Mouse (Mus musculus): ENCODE results near the gene Clic4. TPM values are rescaled to one million over a fixed set of nuclear protein-coding genes. Genes with fewer than 3 reads are reported as not detected.
"Not testable (repeated sequence)": the region's sequence is repeated elsewhere in the genome, so short reads cannot be mapped to it uniquely, and the experiment has no call there.

The Clic4 gene
- polyA plus RNA-seq, 1 experiment from 2014 or later = 107 TPM

DNA sequence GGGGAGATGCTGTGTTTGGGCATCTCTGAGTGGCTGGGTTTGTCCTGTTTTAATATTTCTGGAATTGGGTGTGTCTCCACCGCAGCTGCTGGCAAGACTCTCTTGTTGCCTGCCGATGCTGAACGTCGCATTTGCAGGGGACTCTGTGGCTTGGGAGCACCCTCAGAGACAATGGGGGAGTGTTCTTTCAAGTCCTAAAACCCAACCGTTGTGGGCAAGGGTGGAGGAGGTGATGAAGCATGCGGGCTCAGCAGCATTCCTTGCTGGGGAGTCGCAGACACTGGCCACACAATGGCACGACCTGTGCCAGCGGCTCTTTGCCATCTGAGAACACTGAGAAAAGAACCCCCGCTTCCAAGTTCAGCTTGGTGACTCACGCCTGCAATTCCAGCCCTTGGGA is 81.0 kb downstream of the Clic4 start:
- WGBS = 77% methylated on average over 11 of the region's 11 CpGs
- Histone ChIP-seq H3K27me3 (replicated peaks; ENCODE audit: control insufficient read depth, insufficient read depth, low read length) (no peaks in the 10 kb centered on the region), H3K4me3 (ENCODE audit: low read depth, low read length) (no peak overlapping the region), H3K4me2 (ENCODE audit: low read length) (no peak overlapping the region), H3K9me3 (ENCODE audit: control insufficient read depth, low read length) (0 out of 2 replicates have a peak, but pooled peaks cover 4% of the 10 kb centered on the region), H3K4me1 (replicated peaks; ENCODE audit: control insufficient read depth, insufficient read depth, low read length) (no peaks in the 10 kb centered on the region), H3K27ac (ENCODE audit: low read depth) (no peak overlapping the region), H3K36me3 (ENCODE audit: control insufficient read depth, insufficient read depth, low read length) (no peaks in the 10 kb centered on the region), H3K9ac (ENCODE audit: low read length) (no peak overlapping the region)
- DNase-seq (ENCODE audit: low spot score) = no peak
- no peak for ATAC-seq (replicated peaks; ENCODE audit: low FRiP score, low TSS enrichment, low read depth)

DNA sequence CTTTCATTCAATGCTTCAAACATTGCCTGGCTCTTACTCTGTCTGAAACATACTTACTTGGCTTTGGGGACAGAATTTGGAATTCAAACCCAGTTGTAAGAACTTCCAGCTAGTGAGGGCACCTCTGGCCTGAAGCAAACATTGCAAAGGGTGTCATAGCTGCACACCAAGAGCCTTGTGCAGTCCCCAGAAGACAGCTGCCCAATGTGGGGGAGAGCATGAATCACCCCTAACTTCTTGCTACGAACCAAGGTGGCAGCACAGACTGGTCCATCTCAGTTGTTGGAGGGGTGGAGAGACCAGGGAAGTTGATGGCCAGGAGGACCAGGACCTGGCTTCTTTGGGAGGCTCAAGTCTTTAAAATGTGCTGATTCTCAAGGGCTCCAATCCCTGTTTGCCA is 81.4 kb downstream of the Clic4 start:
- Histone ChIP-seq H3K36me3 (ENCODE audit: control insufficient read depth, insufficient read depth, low read length) (no peaks in the 10 kb centered on the region), H3K27me3 (replicated peaks; ENCODE audit: control insufficient read depth, insufficient read depth, low read length) (no peaks in the 10 kb centered on the region), H3K9me3 (ENCODE audit: control insufficient read depth, low read length) (0 out of 2 replicates have a peak, but pooled peaks cover 4% of the 10 kb centered on the region), H3K4me3 (ENCODE audit: low read depth, low read length) (no peak overlapping the region), H3K9ac (ENCODE audit: low read length) (no peak overlapping the region), H3K4me1 (replicated peaks; ENCODE audit: control insufficient read depth, insufficient read depth, low read length) (no peaks in the 10 kb centered on the region), H3K27ac (ENCODE audit: low read depth) (no peak overlapping the region), H3K4me2 (ENCODE audit: low read length) (no peak overlapping the region)
- no peak for DNase-seq (ENCODE audit: low spot score)
- no peak for ATAC-seq (replicated peaks; ENCODE audit: low FRiP score, low TSS enrichment, low read depth)
- 71% methylated on average over 1 of the region's 1 CpGs for WGBS

DNA sequence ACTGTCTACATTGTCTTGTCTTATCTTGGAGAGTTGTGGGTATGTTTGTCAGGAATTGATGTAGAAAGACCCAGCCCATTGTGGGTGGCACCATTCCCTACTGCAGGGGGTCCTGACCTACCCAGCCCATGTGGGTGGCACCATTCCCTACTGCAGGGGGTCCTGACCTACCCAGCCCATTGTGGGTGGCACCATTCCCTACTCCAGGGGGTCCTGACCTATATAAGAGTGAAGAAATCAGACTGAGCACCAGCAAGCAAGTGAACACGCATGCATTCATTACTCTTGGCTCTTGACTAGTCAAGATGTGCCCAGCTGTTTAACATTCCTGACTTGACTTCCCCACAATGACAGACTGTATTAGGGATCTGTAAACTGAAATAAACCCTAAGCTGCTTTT is 82.2 kb downstream of the Clic4 start:
- Histone ChIP-seq H3K27me3 (replicated peaks; ENCODE audit: control insufficient read depth, insufficient read depth, low read length) (no peaks in the 10 kb centered on the region), H3K27ac (ENCODE audit: low read depth) (no peak overlapping the region), H3K4me3 (ENCODE audit: low read depth, low read length) (no peak overlapping the region), H3K9me3 (ENCODE audit: control insufficient read depth, low read length) (0 out of 2 replicates have a peak, but pooled peaks cover 4% of the 10 kb centered on the region), H3K4me2 (ENCODE audit: low read length) (no peak overlapping the region), H3K4me1 (replicated peaks; ENCODE audit: control insufficient read depth, insufficient read depth, low read length) (no peaks in the 10 kb centered on the region), H3K9ac (ENCODE audit: low read length) (no peak overlapping the region), H3K36me3 (ENCODE audit: control insufficient read depth, insufficient read depth, low read length) (no peaks in the 10 kb centered on the region)
- ATAC-seq (replicated peaks; ENCODE audit: low FRiP score, low TSS enrichment, low read depth) (no peak), DNase-seq (ENCODE audit: low spot score) (no peak)
- WGBS = 94% methylated on average over 1 of the region's 1 CpGs

DNA sequence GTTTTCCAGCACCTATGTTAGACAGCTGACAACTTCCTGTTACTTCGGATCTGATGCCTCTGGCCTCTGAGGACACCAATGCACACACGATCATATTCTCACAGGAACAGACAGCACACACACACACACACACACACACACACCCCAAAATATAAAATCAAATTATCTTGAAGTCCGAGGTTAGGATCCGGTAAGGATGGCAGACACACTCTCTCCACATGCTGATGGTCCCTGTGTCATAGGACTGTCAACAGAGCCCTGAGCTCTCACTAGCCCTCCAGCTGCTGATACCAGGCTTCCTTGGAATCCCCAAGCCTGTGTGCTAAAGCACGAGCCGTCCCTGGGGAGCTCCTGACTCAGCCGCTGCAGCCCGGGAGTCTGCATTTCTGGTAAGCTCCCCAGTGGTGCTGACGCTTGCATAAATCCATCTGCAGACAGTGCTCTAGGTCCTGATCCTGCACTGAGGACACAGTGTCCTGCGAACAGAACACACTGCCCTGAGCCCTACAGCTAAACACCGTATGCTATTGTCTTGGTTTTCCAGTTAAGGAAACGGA is 83.1 kb downstream of the Clic4 start:
- 76% methylated on average over 12 of the region's 12 CpGs for WGBS
- Histone ChIP-seq H3K27ac (ENCODE audit: low read depth) (no peak overlapping the region), H3K27me3 (replicated peaks; ENCODE audit: control insufficient read depth, insufficient read depth, low read length) (no peaks in the 10 kb centered on the region), H3K9ac (ENCODE audit: low read length) (no peak overlapping the region), H3K9me3 (ENCODE audit: control insufficient read depth, low read length) (no peaks in the 10 kb centered on the region), H3K4me1 (replicated peaks; ENCODE audit: control insufficient read depth, insufficient read depth, low read length) (no peaks in the 10 kb centered on the region), H3K4me2 (ENCODE audit: low read length) (no peak overlapping the region), H3K4me3 (ENCODE audit: low read depth, low read length) (no peak overlapping the region), H3K36me3 (ENCODE audit: control insufficient read depth, insufficient read depth, low read length) (no peaks in the 10 kb centered on the region)
- ATAC-seq (replicated peaks; ENCODE audit: low FRiP score, low TSS enrichment, low read depth) (no peak), DNase-seq (ENCODE audit: low spot score) (no peak)

DNA sequence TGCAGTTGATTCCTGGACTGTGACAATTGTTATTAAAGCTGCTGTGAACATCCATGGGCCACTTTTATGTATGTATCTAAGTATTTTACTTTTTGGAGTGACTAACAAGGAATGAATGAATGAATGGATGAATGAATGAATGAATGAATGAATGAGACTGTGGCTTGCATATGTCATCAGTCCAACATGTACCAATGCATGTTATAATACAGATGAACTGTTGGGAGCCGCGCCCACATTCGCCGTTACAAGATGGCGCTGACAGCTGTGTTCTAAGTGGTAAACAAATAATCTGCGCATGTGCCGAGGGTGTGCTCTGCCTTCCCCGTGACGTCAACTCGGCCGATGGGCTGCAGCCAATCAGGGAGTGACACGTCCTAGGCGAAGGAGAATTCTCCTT is 88.3 kb downstream of the Clic4 start:
- not testable (repeated sequence) for DNase-seq (ENCODE audit: low spot score); H3K27ac ChIP-seq (ENCODE audit: low read depth); ATAC-seq (replicated peaks; ENCODE audit: low FRiP score, low TSS enrichment, low read depth); H3K4me2 ChIP-seq (ENCODE audit: low read length); H3K27me3 ChIP-seq (replicated peaks; ENCODE audit: control insufficient read depth, insufficient read depth, low read length); H3K4me3 ChIP-seq (ENCODE audit: low read depth, low read length); H3K4me1 ChIP-seq (replicated peaks; ENCODE audit: control insufficient read depth, insufficient read depth, low read length); H3K9me3 ChIP-seq (ENCODE audit: control insufficient read depth, low read length); H3K9ac ChIP-seq (ENCODE audit: low read length); H3K36me3 ChIP-seq (ENCODE audit: control insufficient read depth, insufficient read depth, low read length)
- WGBS = 95% methylated on average over 5 of the region's 13 CpGs

DNA sequence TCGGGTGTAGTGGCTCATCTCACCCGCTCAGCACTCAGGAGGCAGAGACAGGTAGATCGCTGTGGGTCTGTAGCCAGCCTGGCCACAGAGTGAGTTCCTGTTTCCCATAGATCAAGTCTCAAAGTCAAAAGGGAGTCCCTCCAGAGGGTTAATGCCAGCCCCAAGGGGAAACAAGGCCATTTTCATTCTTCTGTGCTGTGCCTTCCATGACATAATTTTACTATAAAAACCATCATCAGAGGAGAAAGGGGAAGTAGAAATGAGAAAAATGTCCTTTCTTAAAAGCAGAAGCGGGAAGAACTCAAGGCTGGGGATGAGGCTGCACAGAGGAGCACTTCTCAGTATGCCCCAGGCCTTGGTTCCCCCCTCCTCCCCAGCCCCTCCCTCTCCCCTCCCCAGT is 90.8 kb downstream of the Clic4 start:
- ATAC-seq (replicated peaks; ENCODE audit: low FRiP score, low TSS enrichment, low read depth) (no peak), DNase-seq (ENCODE audit: low spot score) (no peak)
- H3K4me1 ChIP-seq (replicated peaks; ENCODE audit: control insufficient read depth, insufficient read depth, low read length) = no peaks in the 10 kb centered on the region; the same call in 1 of the 2 replicates
- H3K27me3 ChIP-seq (replicated peaks; ENCODE audit: control insufficient read depth, insufficient read depth, low read length) = no peaks in the 10 kb centered on the region
- no peaks in the 10 kb centered on the region for H3K9me3 ChIP-seq (ENCODE audit: control insufficient read depth, low read length)
- no peak overlapping the region for H3K27ac ChIP-seq (ENCODE audit: low read depth)
- no peak overlapping the region for H3K9ac ChIP-seq (ENCODE audit: low read length)
- WGBS = 82% methylated on average over 4 of the region's 4 CpGs
- H3K4me2 ChIP-seq (ENCODE audit: low read length) = no peak overlapping the region
- no peaks in the 10 kb centered on the region for H3K36me3 ChIP-seq (ENCODE audit: control insufficient read depth, insufficient read depth, low read length)
- H3K4me3 ChIP-seq (ENCODE audit: low read depth, low read length) = no peak overlapping the region

DNA sequence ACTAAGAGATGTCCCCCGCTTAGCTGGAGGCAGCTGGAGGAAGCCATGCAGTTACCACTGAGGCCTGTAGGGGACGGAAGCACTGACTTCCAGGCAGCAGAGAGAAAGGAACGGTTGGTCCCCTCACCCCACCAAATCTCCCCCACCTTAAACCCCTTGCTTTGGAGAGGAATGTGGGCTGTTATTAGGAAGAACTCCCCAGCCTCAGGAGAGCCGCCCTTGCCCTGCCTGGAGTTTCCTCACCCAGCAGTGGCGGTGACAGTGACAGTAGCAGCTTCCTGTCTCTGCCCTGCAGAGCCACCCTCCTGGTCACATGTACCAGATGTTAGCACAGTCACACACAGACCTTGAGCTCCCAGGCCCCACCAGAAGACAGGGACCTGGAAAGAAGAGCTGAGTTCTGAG is 93.5 kb downstream of the Clic4 start:
- no peaks in the 10 kb centered on the region for H3K9me3 ChIP-seq (ENCODE audit: control insufficient read depth, low read length)
- peaks cover 12% of the 10 kb centered on the region; the same call in 1 of the 2 replicates for H3K27me3 ChIP-seq (replicated peaks; ENCODE audit: control insufficient read depth, insufficient read depth, low read length)
- H3K4me3 ChIP-seq (ENCODE audit: low read depth, low read length) = no peak overlapping the region
- ATAC-seq (replicated peaks; ENCODE audit: low FRiP score, low TSS enrichment, low read depth) (no peak), DNase-seq (ENCODE audit: low spot score) (no peak)
- WGBS = 32% methylated on average over 5 of the region's 5 CpGs
- H3K4me2 ChIP-seq (ENCODE audit: low read length) = no peak overlapping the region
- no peak overlapping the region for H3K9ac ChIP-seq (ENCODE audit: low read length)
- peaks cover 9% of the 10 kb centered on the region for H3K4me1 ChIP-seq (replicated peaks; ENCODE audit: control insufficient read depth, insufficient read depth, low read length)
- H3K36me3 ChIP-seq (ENCODE audit: control insufficient read depth, insufficient read depth, low read length) = no peaks in the 10 kb centered on the region
- H3K27ac ChIP-seq (ENCODE audit: low read depth) = no peak overlapping the region

DNA sequence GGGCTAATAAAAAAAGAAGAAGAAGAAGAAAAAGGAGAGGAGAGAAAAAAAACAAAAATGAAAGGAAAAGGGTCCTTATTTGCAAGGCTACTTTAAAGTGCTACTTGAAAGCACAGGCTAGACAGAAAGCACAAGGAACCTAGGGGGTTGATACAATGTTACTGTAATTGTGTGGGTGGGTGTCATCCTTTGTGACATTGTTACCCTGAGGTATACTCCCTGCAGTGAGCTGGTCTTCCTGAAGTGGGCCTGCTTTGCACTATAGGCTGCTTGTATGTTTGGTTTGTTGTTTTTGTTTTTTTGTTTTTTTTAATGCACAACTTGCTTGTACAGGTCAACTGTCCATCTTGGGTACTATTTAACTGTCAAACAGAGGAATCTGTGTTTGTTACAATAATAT is 95.0 kb downstream of the Clic4 start:
- Histone ChIP-seq H3K27me3 (replicated peaks; ENCODE audit: control insufficient read depth, insufficient read depth, low read length) (peaks cover 15% of the 10 kb centered on the region), H3K9me3 (ENCODE audit: control insufficient read depth, low read length) (no peaks in the 10 kb centered on the region), H3K4me1 (replicated peaks; ENCODE audit: control insufficient read depth, insufficient read depth, low read length) (peaks cover 9% of the 10 kb centered on the region), H3K9ac (ENCODE audit: low read length) (no peak overlapping the region), H3K4me2 (ENCODE audit: low read length) (no peak overlapping the region), H3K4me3 (ENCODE audit: low read depth, low read length) (no peak overlapping the region), H3K27ac (ENCODE audit: low read depth) (no peak overlapping the region), H3K36me3 (ENCODE audit: control insufficient read depth, insufficient read depth, low read length) (no peaks in the 10 kb centered on the region)
- no peak for ATAC-seq (replicated peaks; ENCODE audit: low FRiP score, low TSS enrichment, low read depth)
- DNase-seq (ENCODE audit: low spot score) = no peak

DNA sequence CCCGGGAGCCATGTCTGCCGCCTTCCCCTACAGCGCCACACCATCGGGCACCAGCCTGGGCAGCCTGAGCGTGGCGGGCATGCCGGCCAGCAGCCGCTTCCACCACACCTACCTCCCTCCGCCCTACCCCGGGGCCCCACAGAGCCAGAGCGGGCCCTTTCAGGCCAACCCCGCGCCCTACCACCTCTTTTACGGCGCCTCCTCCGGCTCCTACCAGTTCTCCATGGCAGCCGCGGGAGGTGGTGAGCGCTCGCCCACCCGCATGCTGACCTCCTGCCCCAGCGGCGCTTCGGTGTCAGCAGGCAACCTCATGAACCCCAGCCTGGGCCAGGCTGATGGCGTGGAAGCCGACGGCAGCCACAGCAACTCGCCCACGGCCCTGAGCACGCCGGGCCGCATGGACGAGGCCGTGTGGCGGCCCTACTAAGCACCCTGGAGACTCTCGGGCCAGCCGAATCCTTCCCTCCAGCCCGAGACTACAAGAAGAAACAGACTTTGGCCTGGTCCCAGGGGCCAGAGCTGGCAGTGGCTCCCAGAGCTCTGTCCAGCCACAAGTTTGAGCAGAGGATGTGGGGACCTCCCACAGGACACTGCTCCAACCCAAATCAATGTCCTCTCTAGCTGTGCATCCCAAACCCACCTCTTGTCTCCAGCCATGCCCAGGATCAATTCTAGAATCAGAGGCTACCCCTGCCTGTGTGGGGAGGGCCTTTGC is 97.1 kb downstream of the Clic4 start:
- Histone ChIP-seq H3K4me3 (ENCODE audit: low read depth, low read length) (peak overlapping the region; percentile 13; the same call in 1 of the 2 replicates), H3K4me2 (ENCODE audit: low read length) (peak overlapping the region; percentile 49), H3K9ac (ENCODE audit: low read length) (0 out of 2 replicates have a peak overlapping the region, but pooled peaks have one; percentile 27), H3K36me3 (ENCODE audit: control insufficient read depth, insufficient read depth, low read length) (no peaks in the 10 kb centered on the region), H3K27ac (ENCODE audit: low read depth) (no peak overlapping the region), H3K4me1 (replicated peaks; ENCODE audit: control insufficient read depth, insufficient read depth, low read length) (peaks cover 9% of the 10 kb centered on the region), H3K27me3 (replicated peaks; ENCODE audit: control insufficient read depth, insufficient read depth, low read length) (peaks cover 20% of the 10 kb centered on the region), H3K9me3 (ENCODE audit: control insufficient read depth, low read length) (no peaks in the 10 kb centered on the region)
- no peak for DNase-seq (ENCODE audit: low spot score)
- 0 out of 2 replicates have a peak, but pooled peaks have one; percentile 29 for ATAC-seq (replicated peaks; ENCODE audit: low FRiP score, low TSS enrichment, low read depth)
- 13% methylated on average over 38 of the region's 38 CpGs for WGBS
